Mouse (Mus musculus) bone marrow, adult 2 months (tissue): ENCODE measurements around the gene Cbx1. TPM values are rescaled to one million over a fixed set of nuclear protein-coding genes. Genes with fewer than 3 reads are reported as not detected.
A peak's percentile ranks its signal among the peaks of the same experiment; 100 is the strongest.

Source experiments
- H3K27ac ChIP-seq: fragments of 200-500 bp; 2 replicates; pipeline ENCODE4 v1.5.1; 2012; ENCODE audit warnings: low read depth, mild to moderate bottlenecking, control low read depth, inconsistent platforms, low read length; ENCODE audit not compliant: control insufficient read depth, poor library complexity, insufficient read depth
- H3K4me1 ChIP-seq: fragments of 200-500 bp; 2 replicates; pipeline ENCODE4 v1.6.1; 2011; ENCODE audit warnings: low read length; ENCODE audit not compliant: control insufficient read depth, insufficient read depth
- H3K4me3 ChIP-seq: fragments of 200-500 bp; replicated peaks from 2 replicates; pipeline ENCODE3; 2011; ENCODE audit warnings: mild to moderate bottlenecking, low read depth, low read length, control low read depth; ENCODE audit not compliant: control insufficient read depth
- CTCF ChIP-seq: fragments of 200-500 bp; IDR thresholded peaks from 2 replicates; pipeline ENCODE4 v1.5.1; 2011; ENCODE audit warnings: low read length, control low read depth; ENCODE audit not compliant: control insufficient read depth, insufficient read depth
- POLR2A ChIP-seq: fragments of 200-500 bp; IDR thresholded peaks from 2 replicates; pipeline ENCODE4 v1.6.1; 2011; ENCODE audit warnings: low read depth, mild to moderate bottlenecking, control low read depth, low read length, borderline replicate concordance; ENCODE audit not compliant: control insufficient read depth
- WGBS: fragments of 180-500 bp; shearing (Covaris S2); methylation state at CpG from one replicate; pipeline ENCODE4 v1.1.7; 2018; 5-methylcytosine and 5-hydroxymethylcytosine counted together
- polyA plus RNA-seq: library from polyadenylated mRNA; stranded (reverse); fragments of >200 nt; gene quantifications from 2 replicates; pipeline ENCODE4 v1.2.4, GENCODE M21; 2011; ENCODE audit warnings: low replicate concordance; ENCODE audit not compliant: missing spikeins, insufficient read depth, insufficient read length

The Cbx1 gene
- 43.1 and 60.2 TPM in 2 replicates for polyA plus RNA-seq

GRCm38 (mm10) chr11:96788871-96789795 is at the start of gene Cbx1:
Gene Cbx1, plus strand, starts transcription at chr11:96789127.
- under 1% methylated on average over 93 of the region's 93 CpGs for WGBS
- Histone ChIP-seq H3K27ac (peak within 1 kb of the TSS; percentile 93), H3K4me3 (peak within 1 kb of the TSS; percentile 94), H3K4me1 (no peaks in the 10 kb centered on the region)
- no peak for TF ChIP-seq CTCF
- peak; percentile 79; the same call in 1 of the 2 replicates for TF ChIP-seq POLR2A

GRCm38 (mm10) chr11:96740796-96741195 is 48.1 kb upstream of the Cbx1 start:
- H3K27ac ChIP-seq = no peak overlapping the region
- no peak overlapping the region for H3K4me3 ChIP-seq
- WGBS = 80% methylated on average over 12 of the region's 12 CpGs
- no peak for TF ChIP-seq POLR2A
- no peaks in the 10 kb centered on the region for H3K4me1 ChIP-seq

- Histone ChIP-seq H3K4me1 (no peaks in the 10 kb centered on the region), H3K27ac (no peak overlapping the region), H3K4me3 (no peak overlapping the region)
- WGBS = 34% methylated on average over 12 of the region's 12 CpGs
- TF ChIP-seq POLR2A = no peak
- no peak for TF ChIP-seq CTCF
These were observed 46.9 kb upstream of the Cbx1 start for GRCm38 (mm10) chr11:96741995-96742394.

- Histone ChIP-seq H3K4me3 (no peak overlapping the region), H3K27ac (no peak overlapping the region), H3K4me1 (no peaks in the 10 kb centered on the region)
- 26% methylated on average over 11 of the region's 11 CpGs for WGBS
- TF ChIP-seq CTCF (no peak), POLR2A (no peak)
These were observed 45.9 kb upstream of the Cbx1 start for GRCm38 (mm10) chr11:96743000-96743399.

GRCm38 (mm10) chr11:96743891-96744290 is 45.0 kb upstream of the Cbx1 start:
- TF ChIP-seq POLR2A (no peak), CTCF (no peak)
- Histone ChIP-seq H3K4me3 (no peak overlapping the region), H3K27ac (no peak overlapping the region), H3K4me1 (no peaks in the 10 kb centered on the region)
- WGBS = 73% methylated on average over 4 of the region's 4 CpGs

GRCm38 (mm10) chr11:96746648-96747047 is 42.3 kb upstream of the Cbx1 start:
- Histone ChIP-seq H3K4me3 (no peak overlapping the region), H3K4me1 (no peaks in the 10 kb centered on the region), H3K27ac (no peak overlapping the region)
- WGBS = 62% methylated on average over 6 of the region's 6 CpGs
- TF ChIP-seq CTCF = no peak
- TF ChIP-seq POLR2A = no peak

GRCm38 (mm10) chr11:96747555-96747954 is 41.4 kb upstream of the Cbx1 start:
- no peak overlapping the region for H3K4me3 ChIP-seq
- WGBS = 37% methylated on average over 3 of the region's 3 CpGs
- no peaks in the 10 kb centered on the region for H3K4me1 ChIP-seq
- H3K27ac ChIP-seq = no peak overlapping the region
- TF ChIP-seq CTCF (no peak), POLR2A (no peak)

GRCm38 (mm10) chr11:96755298-96755697 is 33.6 kb upstream of the Cbx1 start:
- Histone ChIP-seq H3K4me3 (no peak overlapping the region), H3K27ac (no peak overlapping the region), H3K4me1 (no peaks in the 10 kb centered on the region)
- TF ChIP-seq CTCF (no peak), POLR2A (no peak)
- WGBS = 98% methylated on average over 2 of the region's 2 CpGs

- 50% methylated on average over 4 of the region's 4 CpGs for WGBS
- Histone ChIP-seq H3K27ac (no peak overlapping the region), H3K4me1 (no peaks in the 10 kb centered on the region), H3K4me3 (no peak overlapping the region)
- TF ChIP-seq POLR2A (no peak), CTCF (no peak)
These were observed 31.5 kb upstream of the Cbx1 start for GRCm38 (mm10) chr11:96757421-96757820.
